Mouse (Mus musculus): ENCODE measurements around the gene Nav2. TPM values are rescaled to one million over a fixed set of nuclear protein-coding genes. Genes with fewer than 3 reads are reported as not detected.

Nav2 gene
- total RNA-seq, 2 experiments from 2014 or later = 6.1 to 7.5 TPM

GRCm38 (mm10) chr7:49497426-49497892 lies 588.9 kb downstream of the Nav2 start:
- DNase-seq (ENCODE audit: low spot score in 2 of 2) = no peak

GRCm38 (mm10) chr7:49499598-49499997 lies 591.1 kb downstream of the Nav2 start:
- DNase-seq (ENCODE audit: low spot score in 2 of 2) = no peak

GRCm38 (mm10) chr7:49500916-49501315 lies 592.4 kb downstream of the Nav2 start:
- no peak for DNase-seq (ENCODE audit: low spot score in 2 of 2)

- DNase-seq (ENCODE audit: low spot score in 2 of 2) = no peak
Observed at GRCm38 (mm10) chr7:49503419-49503818, 594.9 kb downstream of the Nav2 start.

- no peak for DNase-seq (ENCODE audit: low spot score in 2 of 2)
Observed at GRCm38 (mm10) chr7:49503881-49504280, 595.4 kb downstream of the Nav2 start.

GRCm38 (mm10) chr7:49504297-49504696 lies 595.8 kb downstream of the Nav2 start:
- no peak for DNase-seq (ENCODE audit: low spot score in 2 of 2)

GRCm38 (mm10) chr7:49505024-49505423 lies 596.5 kb downstream of the Nav2 start:
- DNase-seq (ENCODE audit: low spot score in 2 of 2) = no peak

- no peak for DNase-seq (ENCODE audit: low spot score in 2 of 2)
Observed at GRCm38 (mm10) chr7:49506085-49506820, 597.7 kb downstream of the Nav2 start.

GRCm38 (mm10) chr7:49507943-49508506 lies 599.5 kb downstream of the Nav2 start:
- no peak for DNase-seq (ENCODE audit: low spot score in 2 of 2)

GRCm38 (mm10) chr7:49511820-49512453 lies 603.4 kb downstream of the Nav2 start:
- no peak for DNase-seq (ENCODE audit: low spot score in 2 of 2)

GRCm38 (mm10) chr7:49513763-49514437 lies 605.4 kb downstream of the Nav2 start:
- no peak for DNase-seq (ENCODE audit: low spot score in 2 of 2)

GRCm38 (mm10) chr7:49515012-49515411 lies 606.5 kb downstream of the Nav2 start:
- DNase-seq (ENCODE audit: low spot score in 2 of 2) = no peak

- no peak for DNase-seq (ENCODE audit: low spot score in 2 of 2)
Observed at GRCm38 (mm10) chr7:49520504-49520903, 612.0 kb downstream of the Nav2 start.

- no peak for DNase-seq (ENCODE audit: low spot score in 2 of 2)
Observed at GRCm38 (mm10) chr7:49521349-49521748, 612.8 kb downstream of the Nav2 start.

GRCm38 (mm10) chr7:49521976-49522375 lies 613.5 kb downstream of the Nav2 start:
- no peak for DNase-seq (ENCODE audit: low spot score in 2 of 2)

GRCm38 (mm10) chr7:49522411-49523114 lies 614.0 kb downstream of the Nav2 start:
- peak in 1 of 2 experiments; percentile 27 for DNase-seq (ENCODE audit: low spot score in 2 of 2)

- DNase-seq (ENCODE audit: low spot score in 2 of 2) = no peak
Observed at GRCm38 (mm10) chr7:49523115-49523445, 614.6 kb downstream of the Nav2 start.

GRCm38 (mm10) chr7:49523729-49524128 lies 615.2 kb downstream of the Nav2 start:
- DNase-seq (ENCODE audit: low spot score in 2 of 2) = no peak

- no peak for DNase-seq (ENCODE audit: low spot score in 2 of 2)
Observed at GRCm38 (mm10) chr7:49525348-49526100, 617.0 kb downstream of the Nav2 start.

GRCm38 (mm10) chr7:49526101-49526499 lies 617.6 kb downstream of the Nav2 start:
- DNase-seq (ENCODE audit: low spot score in 2 of 2) = no peak

Data from adrenal gland, adult 18-20 months (tissue).